Mouse (Mus musculus) MEL (cell line): Measurements from ENCODE around the gene Sept9.

Experiments used
- CTCF ChIP-seq, 3 experiments: IDR thresholded peaks in 2 of 3; conservative IDR thresholded peaks in 1 of 3; 2 replicates each; pipeline ENCODE4 v1.5.1; 2011 to 2012; ENCODE audit warnings: low read length in 3 of 3, low read depth in 2 of 3, mild to moderate bottlenecking in 2 of 3, improper control_type of control experiment in 1 of 3, inconsistent platforms in 1 of 3, mixed read lengths in 1 of 3, moderate library complexity in 1 of 3; ENCODE audit not compliant: control insufficient read depth in 1 of 3, insufficient read depth in 1 of 3, poor library complexity in 1 of 3, severe bottlenecking in 1 of 3
- GABPA ChIP-seq: IDR thresholded peaks from 2 replicates; pipeline ENCODE4 v1.6.1; 2012; ENCODE audit warnings: low read depth, mild to moderate bottlenecking, inconsistent platforms, low read length, improper control_type of control experiment, moderate library complexity
- USF2 ChIP-seq, 2 experiments: IDR thresholded peaks; 2 replicates each; pipeline ENCODE4 v1.6.1; 2011 to 2012; ENCODE audit warnings: improper control_type of control experiment in 2 of 2, low read length in 2 of 2, borderline replicate concordance in 1 of 2, inconsistent platforms in 1 of 2, low read depth in 1 of 2, mild to moderate bottlenecking in 1 of 2; ENCODE audit not compliant: insufficient read depth in 1 of 2
- ZC3H11A ChIP-seq: IDR thresholded peaks from 2 replicates; pipeline ENCODE4 v1.6.1; 2012; ENCODE audit warnings: low read depth, mild to moderate bottlenecking, inconsistent platforms, low read length, improper control_type of control experiment
- ZMIZ1 ChIP-seq: IDR thresholded peaks from 2 replicates; pipeline ENCODE4 v1.6.1; 2012; ENCODE audit warnings: low read depth, mild to moderate bottlenecking, inconsistent platforms, low read length, improper control_type of control experiment, moderate library complexity

DNA sequence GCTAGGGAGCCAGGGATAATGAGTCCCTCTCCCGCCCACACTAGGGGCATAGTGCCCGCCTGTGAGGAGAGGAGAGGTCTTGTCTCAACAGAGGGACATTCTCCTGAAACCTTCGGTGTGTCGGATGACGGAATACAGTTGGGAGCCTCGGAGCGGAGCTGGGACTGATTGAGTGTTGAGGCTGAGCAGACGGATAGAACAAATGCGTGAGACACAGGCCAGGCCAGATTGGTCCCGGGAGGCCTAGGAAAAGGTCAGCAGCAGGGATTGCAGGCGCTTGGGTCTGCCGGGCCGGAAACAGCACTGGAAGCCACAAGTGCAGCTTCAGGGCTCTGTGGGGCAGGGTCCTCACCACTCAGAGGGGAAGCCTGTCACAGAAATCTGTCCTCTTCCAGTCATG, 79.1 kb downstream of the Sept9 start:
- TF ChIP-seq ZC3H11A (no peak), CTCF (IDR thresholded peaks at IDR 0.05 in 2 of 3, conservative IDR thresholded peaks at IDR 0.05 in 1 of 3; ENCODE audit: control insufficient read depth in 1 of 3, insufficient read depth in 1 of 3, low read depth in 2 of 3, low read length in 3 of 3, poor library complexity in 1 of 3, severe bottlenecking in 1 of 3) (no peak), ZMIZ1 (no peak), GABPA (no peak), USF2 (IDR thresholded peaks at IDR 0.05; ENCODE audit: borderline replicate concordance in 1 of 2, insufficient read depth in 1 of 2, low read depth in 1 of 2, low read length in 2 of 2) (no peak)
